Mouse (Mus musculus): Measurements from ENCODE around the gene Foxk1. TPM values are rescaled to one million over a fixed set of nuclear protein-coding genes. Genes with fewer than 3 reads are reported as not detected.

Gene Foxk1
- polyA plus RNA-seq, 1 experiment from 2014 or later = 4.0 TPM

DNA sequence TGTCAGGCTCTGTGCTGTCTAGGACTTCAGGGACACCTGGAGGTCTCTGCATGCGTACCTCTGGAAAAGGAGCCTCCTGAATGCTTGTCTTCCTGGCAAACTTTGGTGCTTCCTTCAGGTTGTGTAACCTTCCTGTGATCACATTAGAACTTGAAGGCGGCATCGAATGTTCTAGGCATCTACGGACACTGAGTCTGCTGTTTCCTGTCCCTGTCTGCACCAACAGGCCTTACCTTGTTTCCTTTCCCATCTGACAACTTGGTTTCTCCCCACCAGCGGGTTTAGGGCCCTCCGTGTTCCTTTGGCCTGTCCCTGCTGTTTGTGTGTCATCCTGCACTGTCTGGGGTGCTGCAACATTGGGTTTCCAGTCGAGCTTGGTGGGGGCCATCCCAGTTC lies 40.7 kb downstream of the Foxk1 start:
- Histone ChIP-seq H3K9me3 (ENCODE audit: control insufficient read depth, low read length) (no peaks in the 10 kb centered on the region), H3K4me1 (replicated peaks; ENCODE audit: control insufficient read depth, insufficient read depth, low read length) (peaks cover 59% of the 10 kb centered on the region), H3K4me3 (ENCODE audit: low read depth, low read length) (no peak overlapping the region), H3K9ac (ENCODE audit: low read depth, low read length) (no peak overlapping the region), H3K36me3 (ENCODE audit: control insufficient read depth, insufficient read depth, low read length) (peaks cover 3% of the 10 kb centered on the region; the same call in 1 of the 2 replicates), H3K27me3 (replicated peaks; ENCODE audit: control insufficient read depth, insufficient read depth, low read length) (no peaks in the 10 kb centered on the region), H3K27ac (ENCODE audit: low read depth, low read length) (peak overlapping the region; percentile 75), H3K4me2 (peak overlapping the region; percentile 74)
- 77% methylated on average over 7 of the region's 7 CpGs for WGBS
- DNase-seq (ENCODE audit: low spot score) (no peak), ATAC-seq (replicated peaks; ENCODE audit: low FRiP score) (no peak)

DNA sequence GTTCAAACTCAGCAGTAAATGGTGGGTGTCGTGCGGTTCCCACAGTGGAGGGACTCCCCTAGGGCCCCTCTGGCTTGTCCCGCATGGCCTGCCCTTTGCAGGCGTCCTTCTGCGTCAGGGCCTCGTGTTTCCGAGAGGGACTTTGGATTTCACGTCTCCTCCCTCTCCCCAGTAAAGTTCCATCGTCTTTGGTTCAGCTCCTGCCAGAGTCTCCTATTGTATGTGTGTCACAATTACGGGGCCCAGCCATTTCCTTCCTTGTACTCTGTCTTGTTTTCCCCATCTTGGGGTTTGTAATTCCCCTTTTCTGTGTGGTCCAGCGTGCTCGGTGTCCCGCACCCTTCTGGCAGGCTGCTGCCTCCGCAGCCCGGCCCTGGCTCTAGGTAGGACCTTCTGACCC lies 42.2 kb downstream of the Foxk1 start:
- H3K27me3 ChIP-seq (replicated peaks; ENCODE audit: control insufficient read depth, insufficient read depth, low read length) = no peaks in the 10 kb centered on the region
- H3K36me3 ChIP-seq (ENCODE audit: control insufficient read depth, insufficient read depth, low read length) = peaks cover 2% of the 10 kb centered on the region; the same call in 1 of the 2 replicates
- DNase-seq (ENCODE audit: low spot score) (no peak), ATAC-seq (replicated peaks; ENCODE audit: low FRiP score) (no peak)
- no peaks in the 10 kb centered on the region for H3K9me3 ChIP-seq (ENCODE audit: control insufficient read depth, low read length)
- H3K4me3 ChIP-seq (ENCODE audit: low read depth, low read length) = no peak overlapping the region
- no peak overlapping the region for H3K9ac ChIP-seq (ENCODE audit: low read depth, low read length)
- no peak overlapping the region for H3K4me2 ChIP-seq
- no peak overlapping the region; the same call in 1 of the 2 replicates for H3K27ac ChIP-seq (ENCODE audit: low read depth, low read length)
- H3K4me1 ChIP-seq (replicated peaks; ENCODE audit: control insufficient read depth, insufficient read depth, low read length) = peaks cover 69% of the 10 kb centered on the region
- WGBS = 74% methylated on average over 15 of the region's 15 CpGs

DNA sequence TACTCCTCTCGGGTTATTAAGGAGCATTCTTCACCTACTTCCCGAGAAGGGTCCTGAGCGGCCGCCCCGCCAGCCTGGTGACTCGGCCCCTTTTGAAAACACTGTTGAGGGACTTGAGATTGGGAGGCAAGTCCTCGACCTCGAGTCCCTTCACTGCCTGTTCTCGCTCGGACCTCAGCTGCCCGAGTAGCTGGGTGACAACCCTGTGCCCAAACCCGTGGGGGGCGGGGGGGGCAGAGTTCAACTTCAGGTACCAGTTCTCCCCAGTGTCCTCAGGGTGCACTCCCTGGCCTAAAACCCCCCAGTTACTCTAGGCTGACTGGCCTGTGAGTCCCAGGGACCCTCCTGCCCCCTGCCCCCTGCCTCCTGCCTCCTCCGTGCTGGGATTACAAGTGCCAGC lies 42.7 kb downstream of the Foxk1 start:
- no peaks in the 10 kb centered on the region for H3K27me3 ChIP-seq (replicated peaks; ENCODE audit: control insufficient read depth, insufficient read depth, low read length)
- 80% methylated on average over 14 of the region's 14 CpGs for WGBS
- no peaks in the 10 kb centered on the region for H3K9me3 ChIP-seq (ENCODE audit: control insufficient read depth, low read length)
- ATAC-seq (replicated peaks; ENCODE audit: low FRiP score) (no peak), DNase-seq (ENCODE audit: low spot score) (no peak)
- no peak overlapping the region; the same call in 1 of the 2 replicates for H3K4me2 ChIP-seq
- peaks cover 71% of the 10 kb centered on the region for H3K4me1 ChIP-seq (replicated peaks; ENCODE audit: control insufficient read depth, insufficient read depth, low read length)
- peaks cover 4% of the 10 kb centered on the region; the same call in 1 of the 2 replicates for H3K36me3 ChIP-seq (ENCODE audit: control insufficient read depth, insufficient read depth, low read length)
- no peak overlapping the region for H3K27ac ChIP-seq (ENCODE audit: low read depth, low read length)
- H3K9ac ChIP-seq (ENCODE audit: low read depth, low read length) = no peak overlapping the region
- no peak overlapping the region for H3K4me3 ChIP-seq (ENCODE audit: low read depth, low read length)

DNA sequence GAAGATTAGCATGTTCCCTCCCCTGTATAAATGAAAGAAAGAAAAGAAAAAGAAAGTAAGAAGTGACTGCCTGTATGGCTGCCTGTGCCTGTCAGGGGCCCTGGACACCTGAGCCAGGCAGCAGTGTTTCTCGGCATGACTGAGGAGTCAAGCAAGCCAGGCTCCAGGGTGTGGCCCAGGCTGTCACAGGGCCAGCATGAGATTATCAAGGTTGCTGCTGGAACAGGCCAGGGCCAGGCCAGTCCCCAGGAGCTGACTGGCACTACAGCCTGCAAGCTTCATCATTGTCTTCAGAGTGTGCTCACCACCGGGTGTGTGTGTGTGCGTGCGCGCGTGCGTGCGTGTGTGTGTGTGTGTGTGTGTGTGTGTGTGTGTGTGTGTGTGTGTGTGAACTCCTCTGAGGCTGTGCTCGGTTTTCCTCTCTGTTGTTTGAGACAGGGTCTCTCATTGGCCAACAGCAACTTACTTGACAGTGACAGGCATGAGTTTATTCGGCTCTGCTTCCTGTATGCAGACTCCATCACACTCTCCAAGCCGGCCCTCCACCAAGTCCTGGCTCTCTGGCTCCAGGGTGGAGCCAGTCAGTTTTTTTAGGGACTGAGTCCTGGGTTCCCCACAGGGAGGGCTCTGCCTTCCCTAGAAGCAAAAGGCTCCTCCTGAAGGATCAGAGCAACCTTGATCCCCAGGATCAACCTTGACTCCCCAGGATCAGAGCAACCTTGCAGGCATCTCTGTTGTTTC lies 43.7 kb downstream of the Foxk1 start:
- Histone ChIP-seq H3K4me2 (0 out of 2 replicates have a peak overlapping the region, but pooled peaks have one; percentile 10), H3K27me3 (replicated peaks; ENCODE audit: control insufficient read depth, insufficient read depth, low read length) (no peaks in the 10 kb centered on the region), H3K36me3 (ENCODE audit: control insufficient read depth, insufficient read depth, low read length) (peaks cover 4% of the 10 kb centered on the region; the same call in 1 of the 2 replicates), H3K9me3 (ENCODE audit: control insufficient read depth, low read length) (no peaks in the 10 kb centered on the region), H3K27ac (ENCODE audit: low read depth, low read length) (peak overlapping the region; percentile 52; the same call in 1 of the 2 replicates), H3K4me3 (ENCODE audit: low read depth, low read length) (no peak overlapping the region), H3K4me1 (replicated peaks; ENCODE audit: control insufficient read depth, insufficient read depth, low read length) (peaks cover 62% of the 10 kb centered on the region), H3K9ac (ENCODE audit: low read depth, low read length) (peak overlapping the region; percentile 20; the same call in 1 of the 2 replicates)
- peak; percentile 70 for ATAC-seq (replicated peaks; ENCODE audit: low FRiP score)
- DNase-seq (ENCODE audit: low spot score) = no peak
- 58% methylated on average over 11 of the region's 11 CpGs for WGBS

DNA sequence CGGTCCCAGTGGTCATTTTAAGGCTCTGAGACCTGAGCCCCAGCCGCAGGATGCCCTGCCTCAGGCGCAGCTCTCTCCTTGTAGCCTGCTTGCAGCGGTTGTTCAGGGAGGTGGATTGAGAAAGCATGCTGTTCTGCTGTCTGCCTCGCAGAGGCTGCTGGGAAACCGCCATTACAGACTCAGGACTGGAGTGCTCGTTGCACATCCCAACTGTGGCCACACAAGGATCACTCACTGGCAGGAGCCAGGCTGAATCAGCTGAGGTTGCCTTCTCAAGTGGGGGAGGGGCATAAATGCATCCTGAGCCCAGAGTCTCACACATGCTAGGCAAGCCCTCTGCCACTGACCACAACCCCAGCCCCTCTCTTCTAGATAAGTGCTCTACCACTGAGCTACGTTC lies 44.4 kb downstream of the Foxk1 start:
- WGBS = 52% methylated on average over 8 of the region's 8 CpGs
- Histone ChIP-seq H3K36me3 (ENCODE audit: control insufficient read depth, insufficient read depth, low read length) (peaks cover 7% of the 10 kb centered on the region; the same call in 1 of the 2 replicates), H3K27ac (ENCODE audit: low read depth, low read length) (peak overlapping the region; percentile 52; the same call in 1 of the 2 replicates), H3K4me3 (ENCODE audit: low read depth, low read length) (no peak overlapping the region), H3K4me1 (replicated peaks; ENCODE audit: control insufficient read depth, insufficient read depth, low read length) (peaks cover 59% of the 10 kb centered on the region), H3K9me3 (ENCODE audit: control insufficient read depth, low read length) (no peaks in the 10 kb centered on the region), H3K4me2 (no peak overlapping the region), H3K9ac (ENCODE audit: low read depth, low read length) (peak overlapping the region; percentile 34; the same call in 1 of the 2 replicates), H3K27me3 (replicated peaks; ENCODE audit: control insufficient read depth, insufficient read depth, low read length) (no peaks in the 10 kb centered on the region)
- ATAC-seq (replicated peaks; ENCODE audit: low FRiP score) (no peak), DNase-seq (ENCODE audit: low spot score) (no peak)

DNA sequence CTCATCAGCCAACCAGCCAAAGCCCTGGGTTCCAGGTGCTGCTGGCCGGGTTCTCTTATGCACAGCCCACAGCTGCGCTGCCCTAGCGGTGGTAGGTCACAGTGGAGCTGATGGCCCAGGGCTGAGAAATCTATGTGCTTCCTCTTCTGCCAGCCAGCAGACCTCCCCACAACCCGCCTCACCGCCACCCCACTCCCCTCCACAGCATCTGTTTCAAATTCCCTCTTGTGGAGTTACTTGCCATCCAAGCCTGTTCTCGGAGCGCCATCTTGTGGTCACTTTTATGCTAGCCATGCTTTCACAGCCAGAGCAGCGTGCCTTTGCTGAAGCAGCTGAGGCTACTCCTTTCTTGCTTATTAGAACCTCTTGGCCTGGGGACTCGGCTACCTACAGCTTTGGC lies 46.8 kb downstream of the Foxk1 start:
- peaks cover 20% of the 10 kb centered on the region for H3K36me3 ChIP-seq (ENCODE audit: control insufficient read depth, insufficient read depth, low read length)
- no peak overlapping the region; the same call in 1 of the 2 replicates for H3K4me2 ChIP-seq
- no peak overlapping the region for H3K4me3 ChIP-seq (ENCODE audit: low read depth, low read length)
- ATAC-seq (replicated peaks; ENCODE audit: low FRiP score) (peak; percentile 32), DNase-seq (ENCODE audit: low spot score) (peak; percentile 88)
- 13% methylated on average over 9 of the region's 9 CpGs for WGBS
- H3K9ac ChIP-seq (ENCODE audit: low read depth, low read length) = no peak overlapping the region
- no peaks in the 10 kb centered on the region for H3K27me3 ChIP-seq (replicated peaks; ENCODE audit: control insufficient read depth, insufficient read depth, low read length)
- H3K9me3 ChIP-seq (ENCODE audit: control insufficient read depth, low read length) = no peaks in the 10 kb centered on the region
- H3K27ac ChIP-seq (ENCODE audit: low read depth, low read length) = no peak overlapping the region; the same call in 1 of the 2 replicates
- peaks cover 42% of the 10 kb centered on the region for H3K4me1 ChIP-seq (replicated peaks; ENCODE audit: control insufficient read depth, insufficient read depth, low read length)

DNA sequence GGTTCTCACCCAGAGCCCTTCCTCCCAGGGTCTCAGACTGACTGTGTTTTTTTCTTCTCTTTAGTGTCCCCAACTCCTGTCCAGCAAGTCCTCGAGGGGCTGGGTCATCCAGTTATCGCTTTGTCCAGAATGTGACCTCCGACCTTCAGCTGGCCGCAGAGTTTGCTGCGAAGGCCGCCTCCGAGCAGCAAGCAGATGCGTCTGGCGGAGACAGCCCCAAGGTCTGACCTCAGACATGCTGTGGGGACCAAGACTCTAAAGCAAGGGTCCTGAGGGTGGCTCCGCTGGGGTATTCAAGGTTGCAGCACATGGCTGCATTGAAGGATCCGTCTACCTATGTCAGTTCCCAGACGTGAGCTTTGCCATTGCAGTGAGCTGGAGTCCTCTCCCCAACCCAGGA lies 47.3 kb downstream of the Foxk1 start:
- Histone ChIP-seq H3K27me3 (replicated peaks; ENCODE audit: control insufficient read depth, insufficient read depth, low read length) (no peaks in the 10 kb centered on the region), H3K4me2 (no peak overlapping the region), H3K4me1 (replicated peaks; ENCODE audit: control insufficient read depth, insufficient read depth, low read length) (peaks cover 37% of the 10 kb centered on the region), H3K9me3 (ENCODE audit: control insufficient read depth, low read length) (no peaks in the 10 kb centered on the region), H3K36me3 (ENCODE audit: control insufficient read depth, insufficient read depth, low read length) (peaks cover 20% of the 10 kb centered on the region), H3K9ac (ENCODE audit: low read depth, low read length) (no peak overlapping the region), H3K27ac (ENCODE audit: low read depth, low read length) (no peak overlapping the region), H3K4me3 (ENCODE audit: low read depth, low read length) (no peak overlapping the region)
- DNase-seq (ENCODE audit: low spot score) = no peak
- WGBS = 72% methylated on average over 12 of the region's 12 CpGs
- no peak for ATAC-seq (replicated peaks; ENCODE audit: low FRiP score)

DNA sequence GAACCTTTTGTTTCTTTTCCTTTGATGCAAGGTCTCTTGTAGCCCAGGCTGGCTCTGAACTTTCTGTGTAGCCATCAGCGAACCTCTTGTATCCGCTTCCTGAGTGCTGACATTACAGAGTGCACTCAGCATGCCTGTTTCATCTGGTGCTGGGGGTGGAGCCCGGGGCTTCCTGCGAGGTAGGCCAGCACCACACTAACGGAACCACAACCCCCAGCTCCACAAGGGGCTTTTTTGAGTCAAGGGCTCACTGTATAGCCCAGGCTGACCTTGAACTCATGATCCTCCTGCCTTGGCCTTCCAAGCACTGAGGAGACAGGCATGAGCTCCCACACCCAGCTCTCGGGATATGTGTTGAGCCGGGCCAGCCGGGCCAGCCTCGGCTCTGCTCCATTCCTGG lies 49.5 kb downstream of the Foxk1 start:
- WGBS = 95% methylated on average over 9 of the region's 9 CpGs
- H3K9me3 ChIP-seq (ENCODE audit: control insufficient read depth, low read length) = no peaks in the 10 kb centered on the region
- peaks cover 16% of the 10 kb centered on the region for H3K4me1 ChIP-seq (replicated peaks; ENCODE audit: control insufficient read depth, insufficient read depth, low read length)
- ATAC-seq (replicated peaks; ENCODE audit: low FRiP score) (no peak), DNase-seq (ENCODE audit: low spot score) (no peak)
- H3K36me3 ChIP-seq (ENCODE audit: control insufficient read depth, insufficient read depth, low read length) = peaks cover 28% of the 10 kb centered on the region
- H3K27me3 ChIP-seq (replicated peaks; ENCODE audit: control insufficient read depth, insufficient read depth, low read length) = no peaks in the 10 kb centered on the region
- H3K4me2 ChIP-seq = no peak overlapping the region
- no peak overlapping the region for H3K27ac ChIP-seq (ENCODE audit: low read depth, low read length)
- no peak overlapping the region for H3K9ac ChIP-seq (ENCODE audit: low read depth, low read length)
- no peak overlapping the region for H3K4me3 ChIP-seq (ENCODE audit: low read depth, low read length)

DNA sequence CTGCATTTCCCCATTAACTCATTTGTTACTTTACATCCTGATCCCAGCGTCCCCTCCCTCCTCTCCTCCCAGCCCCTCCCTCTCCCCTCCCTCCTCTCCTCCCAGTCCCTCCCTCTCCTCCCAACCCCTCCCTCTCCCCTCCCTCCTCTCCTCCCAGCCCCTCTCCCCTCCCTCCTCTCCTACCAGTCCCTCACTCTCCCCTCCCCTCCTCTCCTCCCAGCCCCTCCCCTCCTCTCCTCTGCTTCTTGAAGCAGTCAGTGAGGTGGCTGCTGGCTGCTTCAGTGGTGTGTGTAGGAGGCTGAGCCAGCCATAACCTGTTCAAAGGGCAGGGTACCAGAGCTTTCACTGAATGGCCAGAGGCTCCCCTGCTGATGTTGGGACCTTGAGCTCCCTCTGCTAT lies 50.5 kb downstream of the Foxk1 start:
- Histone ChIP-seq H3K9ac (ENCODE audit: low read depth, low read length) (no peak overlapping the region), H3K27ac (ENCODE audit: low read depth, low read length) (no peak overlapping the region), H3K4me2 (no peak overlapping the region), H3K4me1 (replicated peaks; ENCODE audit: control insufficient read depth, insufficient read depth, low read length) (peaks cover 13% of the 10 kb centered on the region), H3K36me3 (ENCODE audit: control insufficient read depth, insufficient read depth, low read length) (peaks cover 33% of the 10 kb centered on the region), H3K9me3 (ENCODE audit: control insufficient read depth, low read length) (no peaks in the 10 kb centered on the region), H3K4me3 (ENCODE audit: low read depth, low read length) (no peak overlapping the region), H3K27me3 (replicated peaks; ENCODE audit: control insufficient read depth, insufficient read depth, low read length) (no peaks in the 10 kb centered on the region)
- no peak for DNase-seq (ENCODE audit: low spot score)
- WGBS = 11% methylated on average over 1 of the region's 1 CpGs
- ATAC-seq (replicated peaks; ENCODE audit: low FRiP score) = peak; percentile 64

All from liver, embryonic 11.5 days (tissue).